Mouse (Mus musculus): ENCODE results near the gene Apoe. TPM values are rescaled to one million over a fixed set of nuclear protein-coding genes. Genes with fewer than 3 reads are reported as not detected.

Gene Apoe
- total and polyA plus RNA-seq, 2 experiments from 2014 or later = 369 to 471 TPM

GRCm38 (mm10) chr7:19652614-19653013, 46.4 kb downstream of the Apoe start:
- Histone ChIP-seq H3K4me2 (ENCODE audit: low read depth, low read length) (no peak overlapping the region), H3K4me1 (ENCODE audit: control insufficient read depth, insufficient read depth) (peaks cover 5% of the 10 kb centered on the region; the same call in 1 of the 2 replicates), H3K9me3 (replicated peaks; ENCODE audit: control insufficient read depth, low read length) (no peaks in the 10 kb centered on the region), H3K27ac (ENCODE audit: low read depth) (peak overlapping the region; percentile 48), H3K27me3 (ENCODE audit: control insufficient read depth, insufficient read depth, low read length) (no peaks in the 10 kb centered on the region), H3K9ac (replicated peaks; ENCODE audit: low read depth, low read length) (no peak overlapping the region), H3K4me3 (ENCODE audit: low read depth, low read length) (no peak overlapping the region), H3K36me3 (replicated peaks; ENCODE audit: control insufficient read depth, insufficient read depth, low read length) (peaks cover 73% of the 10 kb centered on the region)
- DNase-seq (ENCODE audit: low spot score) = peak; percentile 69
- peak; percentile 88 for ATAC-seq (ENCODE audit: insufficient read depth, low read depth)
- TF ChIP-seq EP300 (IDR thresholded peaks at IDR 0.05; ENCODE audit: low read depth) (peak; percentile 98), CTCF (IDR thresholded peaks at IDR 0.05; ENCODE audit: low read depth) (no peak)
- 44% methylated on average over 2 of the region's 2 CpGs for WGBS

GRCm38 (mm10) chr7:19651063-19651786, 47.8 kb downstream of the Apoe start:
- Histone ChIP-seq H3K9ac (replicated peaks; ENCODE audit: low read depth, low read length) (no peak overlapping the region), H3K4me1 (ENCODE audit: control insufficient read depth, insufficient read depth) (peaks cover 5% of the 10 kb centered on the region; the same call in 1 of the 2 replicates), H3K9me3 (replicated peaks; ENCODE audit: control insufficient read depth, low read length) (no peaks in the 10 kb centered on the region), H3K36me3 (replicated peaks; ENCODE audit: control insufficient read depth, insufficient read depth, low read length) (peaks cover 80% of the 10 kb centered on the region), H3K27me3 (ENCODE audit: control insufficient read depth, insufficient read depth, low read length) (no peaks in the 10 kb centered on the region), H3K4me3 (ENCODE audit: low read depth, low read length) (no peak overlapping the region), H3K27ac (ENCODE audit: low read depth) (no peak overlapping the region), H3K4me2 (ENCODE audit: low read depth, low read length) (no peak overlapping the region)
- no peak for TF ChIP-seq EP300 (IDR thresholded peaks at IDR 0.05; ENCODE audit: low read depth)
- no peak for TF ChIP-seq CTCF (IDR thresholded peaks at IDR 0.05; ENCODE audit: low read depth)
- 71% methylated on average over 6 of the region's 6 CpGs for WGBS
- DNase-seq (ENCODE audit: low spot score) (no peak), ATAC-seq (ENCODE audit: insufficient read depth, low read depth) (no peak)

Other genes with a start within 250 kb of the Apoe start
- gene Mark4, start 240.4 kb downstream of the Apoe start, total RNA-seq (2014; rRNA removed; ENCODE audit: low replicate concordance) = 16.0 and 26.4 TPM in 2 replicates
- 5.5 and 5.6 TPM in 2 replicates for gene Mark4, start 240.4 kb downstream of the Apoe start, polyA plus RNA-seq (2015; fragmentation: Nextera tagmentation; extraction: Ambion mirVana)
- 1.9 and 3.5 TPM in 2 replicates for gene Exoc3l2, start 235.9 kb downstream of the Apoe start, total RNA-seq (2014; rRNA removed; ENCODE audit: low replicate concordance)
- gene Exoc3l2, start 235.9 kb downstream of the Apoe start, polyA plus RNA-seq (2015; fragmentation: Nextera tagmentation; extraction: Ambion mirVana) = 0.49 and 0.62 TPM in 2 replicates
- gene Bloc1s3, start 190.8 kb downstream of the Apoe start, total RNA-seq (2014; rRNA removed; ENCODE audit: low replicate concordance) = 9.3 and 11.9 TPM in 2 replicates
- gene Bloc1s3, start 190.8 kb downstream of the Apoe start, polyA plus RNA-seq (2015; fragmentation: Nextera tagmentation; extraction: Ambion mirVana) = 1.2 TPM in 2 replicates
- gene Trappc6a, start 190.8 kb downstream of the Apoe start, total RNA-seq (2014; rRNA removed; ENCODE audit: low replicate concordance) = 65.1 and 84.9 TPM in 2 replicates
- gene Trappc6a, start 190.8 kb downstream of the Apoe start, polyA plus RNA-seq (2015; fragmentation: Nextera tagmentation; extraction: Ambion mirVana) = 79.5 and 83.3 TPM in 2 replicates
- gene Nkpd1, start 181.3 kb downstream of the Apoe start, total RNA-seq (2014; rRNA removed; ENCODE audit: low replicate concordance) = not detected in 2 replicates
- not detected in 2 replicates for gene Nkpd1, start 181.3 kb downstream of the Apoe start, polyA plus RNA-seq (2015; fragmentation: Nextera tagmentation; extraction: Ambion mirVana)
- 40.6 and 53.3 TPM in 2 replicates for gene Ppp1r37, start 136.1 kb downstream of the Apoe start, total RNA-seq (2014; rRNA removed; ENCODE audit: low replicate concordance)
- gene Ppp1r37, start 136.1 kb downstream of the Apoe start, polyA plus RNA-seq (2015; fragmentation: Nextera tagmentation; extraction: Ambion mirVana) = 11.4 and 12.6 TPM in 2 replicates
- gene Zfp296, start 121.9 kb downstream of the Apoe start, total RNA-seq (2014; rRNA removed; ENCODE audit: low replicate concordance) = 0.12 and 3.6 TPM in 2 replicates
- 0.12 and 0.15 TPM in 2 replicates for gene Zfp296, start 121.9 kb downstream of the Apoe start, polyA plus RNA-seq (2015; fragmentation: Nextera tagmentation; extraction: Ambion mirVana)
- 63.2 and 67.3 TPM in 2 replicates for gene Gemin7, start 121.6 kb downstream of the Apoe start, total RNA-seq (2014; rRNA removed; ENCODE audit: low replicate concordance)
- gene Gemin7, start 121.6 kb downstream of the Apoe start, polyA plus RNA-seq (2015; fragmentation: Nextera tagmentation; extraction: Ambion mirVana) = 114 and 115 TPM in 2 replicates
- gene Clasrp, start 94.7 kb downstream of the Apoe start, total RNA-seq (2014; rRNA removed; ENCODE audit: low replicate concordance) = 18.9 and 75.2 TPM in 2 replicates
- 13.4 and 17.5 TPM in 2 replicates for gene Clasrp, start 94.7 kb downstream of the Apoe start, polyA plus RNA-seq (2015; fragmentation: Nextera tagmentation; extraction: Ambion mirVana)
- gene Relb, start 69.8 kb downstream of the Apoe start, total RNA-seq (2014; rRNA removed; ENCODE audit: low replicate concordance) = 9.0 and 11.7 TPM in 2 replicates
- 6.5 and 7.2 TPM in 2 replicates for gene Relb, start 69.8 kb downstream of the Apoe start, polyA plus RNA-seq (2015; fragmentation: Nextera tagmentation; extraction: Ambion mirVana)
- 97.9 and 128 TPM in 2 replicates for gene Clptm1, start 34.2 kb downstream of the Apoe start, total RNA-seq (2014; rRNA removed; ENCODE audit: low replicate concordance)
- gene Clptm1, start 34.2 kb downstream of the Apoe start, polyA plus RNA-seq (2015; fragmentation: Nextera tagmentation; extraction: Ambion mirVana) = 68.5 and 71.5 TPM in 2 replicates
- not detected in 2 replicates for gene Apoc2, start 21.2 kb downstream of the Apoe start, total RNA-seq (2014; rRNA removed; ENCODE audit: low replicate concordance)
- 0.22 and 0.78 TPM in 2 replicates for gene Apoc2, start 21.2 kb downstream of the Apoe start, polyA plus RNA-seq (2015; fragmentation: Nextera tagmentation; extraction: Ambion mirVana)
- 0.31 TPM in 1 of 2 replicates, not detected in the other for gene Gm44805, start 17.8 kb downstream of the Apoe start, total RNA-seq (2014; rRNA removed; ENCODE audit: low replicate concordance)
- gene Gm44805, start 17.8 kb downstream of the Apoe start, polyA plus RNA-seq (2015; fragmentation: Nextera tagmentation; extraction: Ambion mirVana) = not detected in 2 replicates
- not detected in 2 replicates for gene Apoc4, start 17.7 kb downstream of the Apoe start, total RNA-seq (2014; rRNA removed; ENCODE audit: low replicate concordance)
- 0.18 TPM in 2 replicates for gene Apoc4, start 17.7 kb downstream of the Apoe start, polyA plus RNA-seq (2015; fragmentation: Nextera tagmentation; extraction: Ambion mirVana)
- not detected in 2 replicates for gene Apoc1, start 6.5 kb downstream of the Apoe start, total RNA-seq (2014; rRNA removed; ENCODE audit: low replicate concordance)
- gene Apoc1, start 6.5 kb downstream of the Apoe start, polyA plus RNA-seq (2015; fragmentation: Nextera tagmentation; extraction: Ambion mirVana) = 8.2 and 10.8 TPM in 2 replicates
- gene Tomm40, start 16.2 kb upstream of the Apoe start, total RNA-seq (2014; rRNA removed; ENCODE audit: low replicate concordance) = 170 and 172 TPM in 2 replicates
- 164 and 166 TPM in 2 replicates for gene Tomm40, start 16.2 kb upstream of the Apoe start, polyA plus RNA-seq (2015; fragmentation: Nextera tagmentation; extraction: Ambion mirVana)
- gene Nectin2, start 51.3 kb upstream of the Apoe start, total RNA-seq (2014; rRNA removed; ENCODE audit: low replicate concordance) = 76.5 and 81.3 TPM in 2 replicates
- gene Nectin2, start 51.3 kb upstream of the Apoe start, polyA plus RNA-seq (2015; fragmentation: Nextera tagmentation; extraction: Ambion mirVana) = 43.6 and 44.8 TPM in 2 replicates
- gene Bcam, start 71.8 kb upstream of the Apoe start, total RNA-seq (2014; rRNA removed; ENCODE audit: low replicate concordance) = 697 and 786 TPM in 2 replicates
- gene Bcam, start 71.8 kb upstream of the Apoe start, polyA plus RNA-seq (2015; fragmentation: Nextera tagmentation; extraction: Ambion mirVana) = 293 and 303 TPM in 2 replicates
- 0.35 TPM in 1 of 2 replicates, not detected in the other for gene Cblc, start 97.6 kb upstream of the Apoe start, total RNA-seq (2014; rRNA removed; ENCODE audit: low replicate concordance)
- gene Cblc, start 97.6 kb upstream of the Apoe start, polyA plus RNA-seq (2015; fragmentation: Nextera tagmentation; extraction: Ambion mirVana) = 0.36 and 0.37 TPM in 2 replicates
- gene Bcl3, start 123.6 kb upstream of the Apoe start, total RNA-seq (2014; rRNA removed; ENCODE audit: low replicate concordance) = 1.7 and 6.7 TPM in 2 replicates
- 1.6 and 2.0 TPM in 2 replicates for gene Bcl3, start 123.6 kb upstream of the Apoe start, polyA plus RNA-seq (2015; fragmentation: Nextera tagmentation; extraction: Ambion mirVana)
- not detected in 2 replicates for gene Gm19345, start 152.8 kb upstream of the Apoe start, total RNA-seq (2014; rRNA removed; ENCODE audit: low replicate concordance)
- gene Gm19345, start 152.8 kb upstream of the Apoe start, polyA plus RNA-seq (2015; fragmentation: Nextera tagmentation; extraction: Ambion mirVana) = not detected in 2 replicates
- gene Ceacam16, start 162.1 kb upstream of the Apoe start, total RNA-seq (2014; rRNA removed; ENCODE audit: low replicate concordance) = not detected in 2 replicates
- not detected in 2 replicates for gene Ceacam16, start 162.1 kb upstream of the Apoe start, polyA plus RNA-seq (2015; fragmentation: Nextera tagmentation; extraction: Ambion mirVana)
- gene Ceacam19, start 188.8 kb upstream of the Apoe start, total RNA-seq (2014; rRNA removed; ENCODE audit: low replicate concordance) = not detected in 2 replicates
- not detected in 2 replicates for gene Ceacam19, start 188.8 kb upstream of the Apoe start, polyA plus RNA-seq (2015; fragmentation: Nextera tagmentation; extraction: Ambion mirVana)
- gene Pvr, start 222.0 kb upstream of the Apoe start, total RNA-seq (2014; rRNA removed; ENCODE audit: low replicate concordance) = 25.8 and 26.1 TPM in 2 replicates
- gene Pvr, start 222.0 kb upstream of the Apoe start, polyA plus RNA-seq (2015; fragmentation: Nextera tagmentation; extraction: Ambion mirVana) = 11.3 and 11.6 TPM in 2 replicates